Comparison of ENCODE assay signal across 20 mouse cellular contexts in genomic region chr6:127683561-127683960, GRCm38 (mm10).
DNase-seq lines count a peak whose midpoint lies in the region; ATAC-seq lines count a peak whose summit lies in the region.
"Had no signal": no experiment of that assay in that cellular context is flagged by ENCODE, and none has a peak within 500 bp of the region (broad histone marks: within the 10 kb centered on the region; RNA-seq: fewer than 3 reads in every experiment).

No protein-coding gene starts in this region.

- peak overlapping the region; percentile 32; the same call in 1 of the 2 replicates for H3K27ac ChIP-seq in midbrain, embryonic 13.5 days
- no peak overlapping the region for H3K27ac ChIP-seq in midbrain, embryonic 16.5 days (ENCODE audit: low read length)
- no peak overlapping the region for H3K27ac ChIP-seq in hindbrain, embryonic 16.5 days (ENCODE audit: low read depth, low read length)
- H3K27ac ChIP-seq in intestine, embryonic 16.5 days (ENCODE audit: low read length), result no peak overlapping the region
- H3K27ac ChIP-seq: macrophage; stomach, embryonic 15.5 days had no signal

- H3K36me3 ChIP-seq in midbrain, embryonic 13.5 days, result no peaks in the 10 kb centered on the region
- no peaks in the 10 kb centered on the region for H3K36me3 ChIP-seq in midbrain, embryonic 16.5 days (ENCODE audit: control insufficient read depth, insufficient read depth, low read length)
- H3K36me3 ChIP-seq in hindbrain, embryonic 16.5 days (ENCODE audit: control insufficient read depth, insufficient read depth, low read length), result no peaks in the 10 kb centered on the region
- no peaks in the 10 kb centered on the region for H3K36me3 ChIP-seq in intestine, embryonic 16.5 days (ENCODE audit: control insufficient read depth, insufficient read depth, low read length)
- H3K36me3 ChIP-seq: midbrain, embryonic 15.5 days; stomach, embryonic 15.5 days had no signal

- peak; percentile 23 for DNase-seq in adrenal gland, adult 8-10 months
- DNase-seq in lung, postnatal 25 days (ENCODE audit: low spot score), result peak; percentile 59
- DNase-seq in urinary bladder, postnatal 25 days (ENCODE audit: low spot score), result no peak
- DNase-seq: cerebellum, adult 9-11 months; embryo, embryonic 11 days; heart, postnatal 4 days; kidney, adult 18-20 months; kidney, postnatal 25 days; right cerebral cortex, adult 18-20 months; spleen, adult 18-20 months had no signal

- no peaks in the 10 kb centered on the region; the same call in 1 of the 2 replicates for H3K27me3 ChIP-seq in midbrain, embryonic 13.5 days
- no peaks in the 10 kb centered on the region for H3K27me3 ChIP-seq in midbrain, embryonic 16.5 days (ENCODE audit: control insufficient read depth, insufficient read depth, low read depth, low read length)
- H3K27me3 ChIP-seq in hindbrain, embryonic 16.5 days (replicated peaks; ENCODE audit: control insufficient read depth, insufficient read depth, low read length), result no peaks in the 10 kb centered on the region
- no peaks in the 10 kb centered on the region for H3K27me3 ChIP-seq in intestine, embryonic 16.5 days (replicated peaks; ENCODE audit: control insufficient read depth, insufficient read depth, low read length)
- H3K27me3 ChIP-seq: midbrain, embryonic 15.5 days; stomach, embryonic 15.5 days had no signal

- no peaks in the 10 kb centered on the region for H3K9me3 ChIP-seq in midbrain, embryonic 13.5 days
- H3K9me3 ChIP-seq in midbrain, embryonic 16.5 days (replicated peaks; ENCODE audit: control insufficient read depth, low read length, poor library complexity, severe bottlenecking), result no peaks in the 10 kb centered on the region
- H3K9me3 ChIP-seq in hindbrain, embryonic 16.5 days (ENCODE audit: control insufficient read depth, low read length), result no peaks in the 10 kb centered on the region
- H3K9me3 ChIP-seq in intestine, embryonic 16.5 days (ENCODE audit: control insufficient read depth, low read length), result no peaks in the 10 kb centered on the region
- H3K9me3 ChIP-seq: midbrain, embryonic 15.5 days; stomach, embryonic 15.5 days had no signal

- WGBS in midbrain, embryonic 13.5 days, result 60% methylated on average over 8 of the region's 8 CpGs
- 45% methylated on average over 8 of the region's 8 CpGs for WGBS in midbrain, embryonic 16.5 days
- WGBS in hindbrain, embryonic 16.5 days, result 54% methylated on average over 8 of the region's 8 CpGs
- 47% methylated on average over 8 of the region's 8 CpGs for WGBS in intestine, embryonic 16.5 days

- no peak overlapping the region for H3K9ac ChIP-seq in midbrain, embryonic 13.5 days (replicated peaks)
- no peak overlapping the region for H3K9ac ChIP-seq in midbrain, embryonic 16.5 days (ENCODE audit: low read depth, low read length)
- no peak overlapping the region for H3K9ac ChIP-seq in hindbrain, embryonic 16.5 days (ENCODE audit: low read depth, low read length)
- H3K9ac ChIP-seq in intestine, embryonic 16.5 days (ENCODE audit: low read depth, low read length), result no peak overlapping the region
- H3K9ac ChIP-seq: midbrain, embryonic 15.5 days; stomach, embryonic 15.5 days had no signal

- H3K4me3 ChIP-seq in midbrain, embryonic 13.5 days (replicated peaks), result no peak overlapping the region
- no peak overlapping the region for H3K4me3 ChIP-seq in midbrain, embryonic 16.5 days (ENCODE audit: low read depth, low read length)
- H3K4me3 ChIP-seq in hindbrain, embryonic 16.5 days (ENCODE audit: low read length), result no peak overlapping the region
- H3K4me3 ChIP-seq in intestine, embryonic 16.5 days (ENCODE audit: low read length), result no peak overlapping the region
- H3K4me3 ChIP-seq: midbrain, embryonic 15.5 days; stomach, embryonic 15.5 days had no signal

- no peak overlapping the region for H3K4me2 ChIP-seq in midbrain, embryonic 13.5 days (replicated peaks)
- no peak overlapping the region for H3K4me2 ChIP-seq in midbrain, embryonic 16.5 days (ENCODE audit: low read length)
- no peak overlapping the region for H3K4me2 ChIP-seq in hindbrain, embryonic 16.5 days (ENCODE audit: low read length)
- no peak overlapping the region for H3K4me2 ChIP-seq in intestine, embryonic 16.5 days (ENCODE audit: low read depth, low read length)
- H3K4me2 ChIP-seq: heart, embryonic 11.5 days; midbrain, embryonic 15.5 days; stomach, embryonic 15.5 days had no signal

- peaks cover 25% of the 10 kb centered on the region for H3K4me1 ChIP-seq in midbrain, embryonic 13.5 days (replicated peaks)
- peaks cover 13% of the 10 kb centered on the region for H3K4me1 ChIP-seq in midbrain, embryonic 16.5 days (ENCODE audit: control insufficient read depth, insufficient read depth, low read length)
- peaks cover 6% of the 10 kb centered on the region for H3K4me1 ChIP-seq in hindbrain, embryonic 16.5 days (ENCODE audit: control insufficient read depth, insufficient read depth, low read depth, low read length)
- H3K4me1 ChIP-seq in intestine, embryonic 16.5 days (ENCODE audit: control insufficient read depth, insufficient read depth, low read length), result peaks cover 7% of the 10 kb centered on the region
- H3K4me1 ChIP-seq: stomach, embryonic 15.5 days had no signal

- no peak for ATAC-seq in midbrain, embryonic 13.5 days
- ATAC-seq in midbrain, embryonic 16.5 days, result no peak
- ATAC-seq in hindbrain, embryonic 16.5 days, result 0 out of 2 replicates have a peak, but pooled peaks have one; percentile 9
- no peak for ATAC-seq in intestine, embryonic 16.5 days
- ATAC-seq: activated CD4-positive, CD25-positive, alpha-beta regulatory T cell, adult 4 months; CD4-positive, CD25-positive, alpha-beta regulatory T cell, adult 4 months; midbrain, embryonic 15.5 days had no signal
